Mouse (Mus musculus): Measurements from ENCODE around the gene Trf. TPM values are rescaled to one million over a fixed set of nuclear protein-coding genes. Genes with fewer than 3 reads are reported as not detected.

Gene Trf
- total RNA-seq (2015) (234 and 247 TPM in 2 replicates), total RNA-seq (2017) (92.2 and 130 TPM in 2 replicates)

DNA sequence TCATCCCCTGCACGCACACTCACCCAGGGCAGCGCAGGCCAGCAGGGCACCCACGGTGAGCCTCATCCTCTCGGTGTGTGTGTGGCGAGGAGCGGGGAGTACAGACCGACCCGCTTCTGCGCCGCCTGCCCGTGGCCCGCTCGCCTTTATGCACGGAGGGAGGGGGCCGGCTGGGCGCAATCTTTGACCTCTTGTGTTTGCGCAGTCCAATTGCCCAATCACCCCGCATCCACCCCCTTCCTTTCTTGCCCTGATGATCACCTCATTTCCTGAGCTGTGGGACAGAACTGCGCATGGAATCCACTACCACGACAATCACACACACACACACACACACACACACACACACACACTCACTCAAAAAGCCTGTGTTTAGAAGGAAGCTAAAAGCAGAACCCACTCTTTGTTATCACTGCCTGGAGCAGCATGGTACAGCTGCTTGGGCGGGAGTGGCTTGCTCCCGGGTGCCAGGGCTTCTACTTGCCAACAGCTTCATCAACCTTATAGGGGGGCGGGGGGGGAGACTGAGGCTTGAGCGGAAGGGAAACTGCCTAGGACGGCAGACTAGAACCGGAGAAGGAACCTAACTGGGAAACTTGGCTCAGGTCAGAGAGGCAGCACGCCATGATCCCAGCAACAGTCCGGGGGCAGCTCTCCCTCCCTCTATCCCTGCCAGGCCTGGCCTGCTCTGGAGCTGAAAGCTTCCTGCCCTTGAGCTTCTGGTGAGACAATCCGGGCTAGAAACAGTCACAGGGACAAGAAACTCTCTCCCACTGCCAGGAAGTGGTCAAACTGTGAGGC lies at the start of gene Trf, which contains the start of gene Gm20425:
Trf (minus strand) TSS at position 294 of the 801 bp plus-strand sequence.
Gm20425 (minus strand) TSS at position 157 of the 801 bp plus-strand sequence.
- peak; percentile 78 for ATAC-seq (ENCODE audit: poor library complexity, severe bottlenecking)

DNA sequence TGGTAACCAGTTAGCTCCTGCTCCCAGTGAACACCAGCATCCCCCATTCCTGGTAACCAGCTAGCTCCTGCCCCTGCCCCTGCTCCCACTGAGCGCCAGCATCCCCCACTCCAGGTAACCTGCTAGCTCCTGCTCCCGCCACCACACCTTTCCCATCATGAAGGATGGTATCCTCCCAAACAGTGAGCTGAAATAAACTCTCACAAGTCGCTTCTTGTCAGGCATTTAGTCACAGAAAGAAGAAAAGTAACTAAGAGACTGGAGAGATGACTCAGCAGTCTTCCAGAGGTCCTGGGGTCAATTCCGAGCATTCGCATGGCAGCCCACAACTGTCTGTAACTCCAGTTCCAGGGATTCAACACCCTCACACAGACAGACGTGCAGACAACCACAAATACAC lies 46.6 kb upstream of the Trf start:
- ATAC-seq (ENCODE audit: poor library complexity, severe bottlenecking) = no peak

DNA sequence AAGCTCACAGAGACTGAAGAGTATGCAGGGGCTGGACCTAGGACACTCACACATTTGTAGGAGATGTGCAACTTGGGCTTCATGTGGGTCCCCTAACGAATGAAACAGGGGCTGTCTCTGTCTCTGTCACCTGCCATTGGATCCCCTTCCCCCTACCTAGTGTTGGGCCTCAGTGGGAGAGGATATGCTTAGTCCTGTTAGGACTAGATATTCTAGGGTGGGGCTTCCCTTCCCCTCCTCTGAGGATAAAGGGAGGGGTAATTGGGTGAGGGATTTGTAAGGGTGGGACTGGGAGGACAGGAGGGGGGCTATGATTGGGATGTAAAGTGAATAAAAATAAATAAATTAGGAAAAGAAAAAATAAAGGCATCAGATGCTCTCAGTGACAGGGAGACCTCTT lies 45.4 kb upstream of the Trf start:
- no peak for ATAC-seq (ENCODE audit: poor library complexity, severe bottlenecking)

DNA sequence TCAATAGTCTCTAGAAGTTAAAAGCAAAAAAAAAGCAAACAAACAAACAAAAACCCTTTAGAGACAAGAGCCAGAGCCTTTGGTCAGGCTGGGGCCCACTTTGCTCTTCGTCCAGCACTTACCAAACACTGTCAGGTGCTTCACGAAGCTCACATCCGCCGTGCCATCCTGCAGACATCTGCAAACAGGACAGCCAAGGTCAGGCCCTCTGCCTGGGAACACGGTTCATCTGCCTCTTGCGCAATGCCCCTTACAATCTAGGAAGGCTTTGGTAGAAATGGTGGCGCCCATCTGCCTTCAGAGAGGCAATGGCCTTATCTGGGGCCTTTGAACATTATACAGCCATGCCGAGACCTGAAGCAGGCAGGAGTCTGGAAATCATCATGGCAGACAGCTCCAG lies 44.6 kb upstream of the Trf start:
- ATAC-seq (ENCODE audit: poor library complexity, severe bottlenecking) = no peak

DNA sequence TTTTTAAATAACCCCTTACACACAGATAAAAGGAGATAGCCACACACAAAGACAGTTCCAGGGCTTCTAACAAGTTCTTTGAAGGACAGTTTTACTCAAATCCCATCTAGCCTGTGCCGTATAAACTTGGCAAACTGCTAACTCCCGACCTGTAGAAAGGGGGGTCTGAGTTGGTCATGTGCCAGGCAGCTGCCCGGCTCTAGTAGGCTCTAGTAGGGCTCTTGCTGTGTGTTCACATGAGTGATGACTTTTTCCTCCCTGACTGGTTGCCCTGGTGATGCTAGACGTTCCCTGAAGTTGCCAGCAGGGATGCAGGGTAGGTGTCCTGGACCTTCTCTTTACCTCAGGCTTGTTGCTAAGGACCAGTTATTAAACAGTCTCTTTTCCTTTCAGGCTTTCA lies 40.9 kb upstream of the Trf start:
- no peak for ATAC-seq (ENCODE audit: poor library complexity, severe bottlenecking)

DNA sequence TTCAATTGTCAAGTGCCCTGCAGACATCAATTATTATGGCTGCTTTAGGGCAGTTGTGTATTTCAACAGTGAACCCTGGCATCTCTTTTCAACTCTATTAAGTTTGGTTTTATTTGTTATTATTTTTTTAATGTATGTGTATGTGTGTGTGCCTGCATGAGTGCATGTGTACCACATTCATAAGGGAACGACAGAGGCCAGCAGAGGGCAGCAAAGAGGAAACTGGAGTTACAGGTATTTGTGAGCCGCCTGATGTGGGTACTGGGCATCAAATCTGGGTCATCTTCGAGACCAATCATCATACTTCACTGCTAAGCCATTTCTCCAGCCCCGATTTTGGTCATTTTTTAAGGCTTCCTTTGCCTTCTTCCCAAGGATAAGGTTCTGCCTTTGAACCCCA lies 35.5 kb upstream of the Trf start:
- no peak for ATAC-seq (ENCODE audit: poor library complexity, severe bottlenecking)

DNA sequence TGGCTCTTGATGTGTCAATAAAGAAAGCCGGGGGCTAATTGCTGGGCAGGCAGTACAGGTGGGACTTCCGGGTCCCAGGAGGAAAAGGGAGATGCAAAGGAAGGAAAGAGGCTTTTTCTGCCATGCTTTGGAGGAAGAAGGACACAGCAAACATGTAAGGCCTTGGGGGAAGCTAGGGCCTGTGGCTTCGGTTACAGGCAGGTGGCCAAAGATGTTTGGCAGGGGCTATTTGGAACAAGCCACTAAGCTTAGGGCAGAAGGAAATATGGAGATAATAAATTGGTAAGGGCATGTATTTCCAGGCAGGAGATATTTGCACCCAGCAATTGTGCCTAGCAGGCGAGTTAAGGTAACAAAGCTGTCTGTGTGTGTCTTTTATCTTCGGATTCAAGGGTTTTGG lies 22.7 kb upstream of the Trf start:
- ATAC-seq (ENCODE audit: poor library complexity, severe bottlenecking) = no peak

DNA sequence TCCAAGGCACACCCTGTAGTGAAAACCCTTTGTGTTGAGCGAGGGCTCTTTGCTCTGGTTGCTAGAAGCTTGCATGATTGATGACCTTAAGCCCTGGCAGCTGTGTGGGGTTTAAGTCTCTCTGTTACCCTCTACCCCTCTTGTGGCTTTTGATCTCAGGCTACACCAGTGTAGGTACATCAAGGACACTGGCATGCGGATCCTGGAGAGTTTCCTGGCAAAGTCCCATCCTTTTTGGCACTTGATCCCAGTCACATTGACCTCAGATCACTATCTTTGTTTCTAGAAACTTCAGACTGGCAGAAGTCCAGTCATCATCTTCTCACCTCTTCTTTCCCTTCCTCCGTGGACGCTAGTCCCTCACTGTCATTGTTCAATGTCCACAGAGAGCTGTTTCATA lies 18.4 kb upstream of the Trf start:
- ATAC-seq (ENCODE audit: poor library complexity, severe bottlenecking) = no peak

DNA sequence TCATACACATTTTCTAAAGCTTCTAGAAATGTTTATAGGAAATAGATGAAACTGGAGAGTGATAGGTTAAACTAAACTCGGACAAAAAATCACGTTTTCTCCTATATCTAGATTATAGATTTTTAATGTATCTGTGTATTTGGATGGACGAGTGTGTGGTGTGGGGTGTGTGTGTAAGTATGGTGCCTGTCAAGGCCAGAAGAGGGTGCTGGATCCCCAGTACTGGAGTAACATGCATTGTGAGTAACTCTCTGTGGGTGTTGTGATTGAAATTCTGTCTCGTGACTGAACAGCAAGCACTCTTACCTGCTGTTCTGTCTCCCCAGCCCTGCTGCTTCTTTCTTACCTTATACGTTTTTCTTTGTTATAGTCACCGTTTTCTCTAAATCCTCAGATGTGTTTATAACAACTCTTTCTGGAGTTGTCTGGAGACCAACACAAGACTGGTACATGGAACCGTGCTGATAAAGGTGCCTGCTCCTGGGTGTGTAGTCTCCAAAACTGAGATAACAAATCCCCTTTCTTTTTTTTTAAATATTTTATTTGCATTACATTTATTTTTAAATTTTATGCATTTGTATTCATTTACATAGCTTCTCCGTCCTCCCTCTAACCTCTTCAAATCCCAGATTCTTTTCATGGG lies 16.4 kb upstream of the Trf start:
- ATAC-seq (ENCODE audit: poor library complexity, severe bottlenecking) = no peak

DNA sequence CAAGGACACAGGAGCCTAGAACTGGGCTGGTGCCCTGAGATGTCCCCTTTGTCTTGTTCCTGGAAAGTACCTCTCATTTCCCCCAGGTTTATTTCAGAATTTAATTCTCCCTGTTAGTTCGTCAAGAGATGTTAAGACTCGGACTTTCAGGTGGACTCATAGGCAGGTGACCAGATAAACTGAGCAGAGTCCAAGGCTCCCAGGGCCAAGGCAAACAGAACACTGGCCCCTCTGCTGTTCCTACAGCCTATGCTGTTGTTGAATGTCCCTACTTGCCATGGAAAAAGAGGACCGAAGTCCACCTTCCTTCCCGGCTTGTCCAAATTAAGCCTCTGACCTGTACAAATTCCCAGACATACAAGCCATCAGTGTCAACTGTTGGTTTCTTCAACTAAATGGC lies 13.4 kb upstream of the Trf start:
- ATAC-seq (ENCODE audit: poor library complexity, severe bottlenecking) = no peak

DNA sequence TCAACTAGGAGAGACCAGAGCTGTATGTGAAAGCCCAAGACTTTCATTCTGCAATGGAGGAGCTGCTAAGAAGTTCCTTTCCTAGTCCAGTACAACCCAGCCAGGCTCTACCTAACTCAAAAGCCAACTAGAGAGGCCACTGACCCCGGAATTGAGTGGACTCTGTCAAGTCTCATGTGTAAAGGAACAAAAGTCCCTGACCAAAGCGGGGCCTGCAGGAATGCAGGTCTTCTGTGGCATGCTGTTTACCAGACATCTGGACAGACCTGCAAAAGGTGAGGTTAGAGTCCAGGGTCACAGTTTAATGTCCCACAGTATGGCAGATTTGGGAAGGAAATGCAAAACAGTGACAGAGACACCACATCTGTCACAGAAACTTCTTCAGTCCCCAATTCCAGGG lies 11.0 kb upstream of the Trf start:
- ATAC-seq (ENCODE audit: poor library complexity, severe bottlenecking) = no peak

DNA sequence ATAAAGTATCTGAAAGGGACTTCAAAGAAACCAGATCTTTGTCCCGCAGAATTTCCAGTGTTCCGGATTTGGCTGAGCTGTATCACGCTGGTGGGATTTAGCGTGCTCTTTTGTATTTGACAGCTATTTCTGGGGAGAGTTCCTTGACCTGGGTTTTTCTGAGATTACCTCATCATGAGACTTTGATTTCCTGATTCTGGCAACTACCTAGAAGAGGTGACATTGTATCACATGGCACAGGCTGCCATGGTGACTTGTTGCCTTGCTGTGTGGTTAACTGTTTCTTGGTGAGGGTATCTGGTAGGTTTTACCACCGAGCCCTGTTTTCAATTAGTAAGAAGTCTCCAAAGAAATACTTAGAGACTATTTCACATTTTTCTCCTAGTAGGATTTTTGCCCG lies 9.2 kb upstream of the Trf start:
- no peak for ATAC-seq (ENCODE audit: poor library complexity, severe bottlenecking)

DNA sequence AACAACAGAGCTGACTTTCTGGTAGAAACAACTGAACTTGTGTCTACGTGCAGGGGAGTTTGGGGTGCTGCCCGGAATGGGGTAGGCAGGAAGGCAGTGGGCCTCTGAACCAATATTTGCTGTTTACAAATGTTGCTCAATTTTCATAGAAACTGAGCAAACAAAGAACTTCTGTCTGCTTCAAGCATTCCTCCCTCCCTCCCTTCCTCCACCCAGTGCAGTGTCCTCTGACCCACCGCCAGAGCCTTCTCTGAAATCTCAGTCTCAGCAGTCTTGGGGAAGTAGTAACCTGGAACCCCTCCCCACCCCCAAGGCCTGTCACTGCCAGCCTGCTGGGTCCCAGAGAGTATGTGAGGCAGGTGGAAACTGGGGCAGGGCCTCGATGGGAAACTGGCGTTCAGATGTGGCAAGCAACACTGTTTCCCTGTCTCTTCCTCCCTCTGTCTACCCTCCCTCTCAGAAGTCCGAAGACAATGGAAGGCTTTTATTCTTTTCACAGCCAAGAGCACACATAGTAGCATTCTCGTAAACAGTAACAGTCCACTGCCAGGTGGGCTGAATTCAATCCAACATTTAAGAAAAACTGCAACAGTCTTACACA lies 4.4 kb upstream of the Trf start:
- ATAC-seq (ENCODE audit: poor library complexity, severe bottlenecking) = peak; percentile 43

DNA sequence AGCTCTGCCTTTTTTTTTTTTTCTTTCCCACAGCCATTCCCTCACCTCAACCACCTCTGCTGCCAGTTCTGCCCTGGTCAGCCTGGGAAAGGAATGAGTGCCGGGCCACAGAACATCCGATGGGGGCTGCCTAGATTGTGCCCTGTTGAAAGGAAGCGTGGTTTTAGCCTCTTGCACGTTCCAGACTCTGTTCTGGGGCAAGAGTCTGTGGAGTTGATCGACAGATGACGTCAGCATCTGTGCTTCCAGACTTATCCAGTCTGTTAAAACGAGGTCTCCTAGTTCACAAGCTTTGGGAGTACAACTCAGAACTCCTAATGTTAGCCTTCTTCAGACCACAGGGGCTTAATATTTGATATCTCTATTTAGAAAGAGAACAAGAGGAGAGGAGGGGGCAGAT lies 3.8 kb upstream of the Trf start:
- no peak for ATAC-seq (ENCODE audit: poor library complexity, severe bottlenecking)

DNA sequence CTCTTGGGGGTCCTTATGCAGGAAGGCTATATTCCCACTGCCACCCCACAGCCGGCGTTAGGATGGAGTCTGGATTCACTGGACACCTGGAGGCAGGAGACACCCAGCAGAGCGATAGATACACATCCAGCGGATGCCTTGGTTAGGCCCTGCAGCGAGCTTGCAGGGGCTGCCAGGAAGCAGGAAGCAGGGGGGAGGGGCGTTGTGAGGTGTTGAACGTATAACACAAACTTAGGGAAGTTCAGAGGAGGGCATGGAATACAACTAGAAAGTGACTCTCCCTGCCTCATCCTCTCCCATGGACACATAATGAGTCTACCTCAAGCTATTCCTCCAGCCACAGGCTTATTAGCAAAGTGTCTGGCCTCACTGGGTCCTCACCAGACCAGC lies 2.8 kb upstream of the Trf start:
- ATAC-seq (ENCODE audit: poor library complexity, severe bottlenecking) = no peak

DNA sequence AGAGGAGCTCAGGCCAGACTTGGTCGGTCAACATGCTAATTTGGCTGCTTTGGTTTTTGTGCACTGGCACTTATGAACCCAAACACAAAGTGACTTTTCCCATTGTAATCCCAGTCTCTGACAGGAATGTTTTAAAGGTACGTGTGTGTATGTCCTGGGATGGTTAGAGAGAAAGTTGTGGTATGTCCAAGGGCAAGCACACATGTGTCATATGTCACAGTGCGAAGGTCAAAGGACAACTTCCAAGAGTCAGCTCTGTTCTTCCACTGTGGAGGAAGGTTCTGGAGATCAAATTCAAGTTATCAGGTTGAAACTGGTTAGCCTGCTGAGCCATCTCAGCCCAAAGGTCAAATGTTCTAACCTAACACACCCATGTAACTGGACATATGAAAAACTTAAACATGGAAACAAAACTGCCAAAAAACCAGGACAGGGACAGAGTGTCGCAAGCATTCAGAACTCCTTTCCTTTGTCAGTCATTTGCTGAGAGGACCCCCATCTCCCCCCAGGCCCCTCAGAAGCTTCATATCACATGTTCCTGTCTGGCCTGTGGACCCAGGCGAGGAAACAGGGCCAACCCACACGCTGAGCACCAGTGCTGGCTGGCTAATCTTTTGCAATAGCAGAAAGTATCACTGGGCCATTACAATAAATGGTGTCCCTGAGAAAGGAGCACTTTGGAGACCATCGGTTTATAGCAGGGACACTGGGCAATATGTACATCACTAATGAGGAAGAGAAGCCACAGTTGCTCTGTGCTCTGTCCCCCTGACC lies 2.2 kb upstream of the Trf start:
- ATAC-seq (ENCODE audit: poor library complexity, severe bottlenecking) = no peak

DNA sequence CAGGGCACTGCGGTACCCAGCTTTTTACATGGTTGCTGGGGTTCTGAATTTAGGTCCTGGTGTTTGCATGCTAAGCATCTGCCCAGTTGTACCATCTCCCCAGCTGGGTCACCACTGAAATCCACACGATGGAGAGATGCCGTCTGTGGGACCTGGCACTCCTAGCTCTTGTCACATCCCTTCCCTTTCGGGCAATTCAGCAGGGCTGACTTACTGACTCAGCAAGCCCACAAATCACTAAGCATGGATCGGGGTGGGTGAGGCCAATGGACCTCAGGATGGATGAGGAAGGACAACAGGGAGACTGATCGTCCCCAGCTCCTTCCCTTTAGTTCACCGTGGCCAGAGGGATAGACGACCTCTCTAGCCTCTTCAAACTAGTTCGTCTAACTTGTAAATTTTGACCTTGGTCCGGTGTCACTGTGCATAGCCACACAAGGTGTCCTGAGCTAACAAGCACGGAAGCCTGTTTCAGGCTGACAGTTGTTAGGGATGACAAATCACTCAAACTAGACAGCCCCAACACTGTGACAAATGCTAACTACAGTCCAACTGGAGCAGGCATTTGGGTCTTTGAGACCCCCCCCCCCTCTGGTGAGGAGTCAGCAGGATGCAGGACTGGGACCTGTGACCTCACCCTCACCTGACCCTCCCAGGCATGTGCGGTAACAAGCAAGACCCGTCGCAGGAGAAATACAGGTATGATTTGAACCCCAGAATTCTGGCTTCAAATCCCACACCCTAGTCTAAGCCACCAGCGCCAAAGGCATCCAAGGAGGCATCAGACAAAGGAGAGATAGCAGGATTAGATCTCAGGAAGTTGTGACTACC lies 992 bp downstream of the Trf start:
- no peak for ATAC-seq (ENCODE audit: poor library complexity, severe bottlenecking)

DNA sequence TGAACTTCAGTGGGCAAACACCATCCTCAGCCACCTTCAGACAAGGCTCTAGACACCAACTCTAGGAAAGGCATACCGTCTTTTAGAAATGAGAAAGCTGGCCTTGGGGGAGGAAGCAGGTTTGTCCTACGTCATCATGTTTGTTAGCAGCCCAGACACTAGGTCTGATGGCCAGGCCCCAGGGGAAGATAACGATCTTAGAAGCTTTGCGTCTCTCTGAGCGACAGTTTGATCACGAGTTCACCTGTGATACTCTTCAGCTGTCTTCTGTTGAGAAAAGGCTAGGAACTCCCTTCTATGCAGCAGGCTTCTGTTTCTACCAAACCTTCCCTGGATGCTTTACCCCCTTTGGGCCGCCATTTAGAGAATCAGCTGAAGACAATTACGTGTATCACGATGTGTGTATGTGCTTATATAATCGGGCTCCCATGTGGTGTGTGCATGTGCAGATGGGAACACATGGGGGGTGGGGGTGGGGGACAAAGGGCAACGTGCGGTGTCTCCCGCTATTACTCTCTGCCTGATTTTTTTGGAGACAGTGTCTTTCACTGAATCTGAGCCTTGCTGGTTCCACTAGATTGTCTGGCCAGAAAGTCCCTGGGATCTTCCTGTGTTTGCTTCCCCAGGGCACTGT lies 1.8 kb downstream of the Trf start:
- no peak for ATAC-seq (ENCODE audit: poor library complexity, severe bottlenecking)

DNA sequence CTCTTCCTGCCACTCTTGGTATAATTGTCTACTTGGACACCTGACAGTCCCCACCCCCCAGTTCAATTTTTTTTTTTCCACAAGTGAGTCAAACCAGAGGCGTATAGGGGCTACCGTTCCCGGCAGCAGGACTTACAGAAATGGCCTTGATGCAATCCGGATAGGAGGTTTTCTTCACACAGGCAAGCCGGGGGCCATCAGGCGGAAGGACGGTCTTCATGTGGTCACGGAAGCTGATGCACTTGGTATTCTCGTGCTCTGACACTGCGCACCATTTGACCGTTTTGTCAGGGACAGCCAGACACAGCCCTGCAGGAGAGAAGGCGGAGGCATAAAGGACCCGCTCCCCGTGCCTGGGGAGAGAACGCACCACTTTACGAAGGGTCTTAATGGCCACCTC lies 2.5 kb downstream of the Trf start:
- ATAC-seq (ENCODE audit: poor library complexity, severe bottlenecking) = no peak

DNA sequence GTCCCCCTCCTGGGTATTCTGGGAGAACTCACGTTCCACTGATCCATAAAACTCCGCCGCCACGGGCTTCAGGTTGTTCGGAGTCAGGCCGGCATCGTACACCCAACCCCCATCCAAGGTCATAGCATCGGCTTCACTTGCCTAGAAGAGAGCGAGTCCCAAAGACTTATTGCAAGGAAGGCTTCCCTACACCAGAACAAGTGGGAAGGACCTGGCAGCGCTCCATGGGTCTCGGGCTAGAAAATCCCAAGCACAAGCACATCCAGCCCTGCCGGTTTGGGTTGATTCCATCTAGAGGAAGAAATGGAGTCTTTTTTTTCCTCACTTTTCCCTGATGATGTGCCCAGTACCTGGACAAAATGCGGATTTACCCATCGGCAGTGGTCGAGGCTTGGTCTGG lies 3.4 kb downstream of the Trf start:
- no peak for ATAC-seq (ENCODE audit: poor library complexity, severe bottlenecking)
